Mouse (Mus musculus): ENCODE data around the gene Fez1.
A peak's percentile ranks its signal among the peaks of the same experiment; 100 is the strongest.

The Fez1 gene

GRCm38 (mm10) chr9:36821644-36822000, at the start of gene Fez1:
Fez1 (plus strand) TSS chr9:36821864.
- no peak for DNase-seq (ENCODE audit: low read depth)

- no peak for DNase-seq (ENCODE audit: low read depth)
Observed at GRCm38 (mm10) chr9:36783921-36784320, 37.7 kb upstream of the Fez1 start.

- no peak for DNase-seq (ENCODE audit: low read depth)
Observed at GRCm38 (mm10) chr9:36792191-36792590, 29.5 kb upstream of the Fez1 start.

GRCm38 (mm10) chr9:36794487-36794886, 27.2 kb upstream of the Fez1 start:
- no peak for DNase-seq (ENCODE audit: low read depth)

- DNase-seq (ENCODE audit: low read depth) = no peak
Observed at GRCm38 (mm10) chr9:36795556-36795955, 26.1 kb upstream of the Fez1 start.

- no peak for DNase-seq (ENCODE audit: low read depth)
Observed at GRCm38 (mm10) chr9:36796224-36796623, 25.4 kb upstream of the Fez1 start.

- peak; percentile 75 for DNase-seq (ENCODE audit: low read depth)
Observed at GRCm38 (mm10) chr9:36796781-36797555, 24.7 kb upstream of the Fez1 start, which contains the start of gene Ei24. Ei24 (minus strand) TSS chr9:36797393.

GRCm38 (mm10) chr9:36801961-36802360, 19.7 kb upstream of the Fez1 start:
- DNase-seq (ENCODE audit: low read depth) = no peak

- no peak for DNase-seq (ENCODE audit: low read depth)
Observed at GRCm38 (mm10) chr9:36802951-36803350, 18.7 kb upstream of the Fez1 start.

- DNase-seq (ENCODE audit: low read depth) = no peak
Observed at GRCm38 (mm10) chr9:36803386-36803785, 18.3 kb upstream of the Fez1 start.

- no peak for DNase-seq (ENCODE audit: low read depth)
Observed at GRCm38 (mm10) chr9:36803926-36804325, 17.7 kb upstream of the Fez1 start.

GRCm38 (mm10) chr9:36805256-36805975, 16.2 kb upstream of the Fez1 start:
- DNase-seq (ENCODE audit: low read depth) = no peak

GRCm38 (mm10) chr9:36808126-36808785, 13.4 kb upstream of the Fez1 start:
- no peak for DNase-seq (ENCODE audit: low read depth)

- no peak for DNase-seq (ENCODE audit: low read depth)
Observed at GRCm38 (mm10) chr9:36814486-36814885, 7.2 kb upstream of the Fez1 start.

GRCm38 (mm10) chr9:36818905-36819304, 2.8 kb upstream of the Fez1 start:
- DNase-seq (ENCODE audit: low read depth) = no peak

GRCm38 (mm10) chr9:36820969-36821643, 558 bp upstream of the Fez1 start:
- DNase-seq (ENCODE audit: low read depth) = no peak

- no peak for DNase-seq (ENCODE audit: low read depth)
Observed at GRCm38 (mm10) chr9:36822024-36822423, 360 bp downstream of the Fez1 start.

GRCm38 (mm10) chr9:36826612-36827363, 5.1 kb downstream of the Fez1 start:
- no peak for DNase-seq (ENCODE audit: low read depth)

- no peak for DNase-seq (ENCODE audit: low read depth)
Observed at GRCm38 (mm10) chr9:36831401-36831800, 9.7 kb downstream of the Fez1 start.

- DNase-seq (ENCODE audit: low read depth) = peak; percentile 8
Observed at GRCm38 (mm10) chr9:36832529-36832928, 10.9 kb downstream of the Fez1 start.

- no peak for DNase-seq (ENCODE audit: low read depth)
Observed at GRCm38 (mm10) chr9:36833043-36833881, 11.6 kb downstream of the Fez1 start.
